Mouse (Mus musculus) heart, postnatal 0 days (tissue): Measurements from ENCODE around the gene Galc.

Experiments
- CTCF ChIP-seq: IDR thresholded peaks from 2 replicates; pipeline ENCODE4 v1.5.1; 2016; ENCODE audit warnings: antibody characterized with exemption, control low read depth, low read depth
- EP300 ChIP-seq: IDR thresholded peaks from 2 replicates; pipeline ENCODE4 v1.6.1; 2016; ENCODE audit warnings: antibody characterized with exemption, low read depth

- TF ChIP-seq CTCF (no peak), EP300 (no peak)
Measured at GRCm38 (mm10) chr12:98161901-98162300, 97.4 kb downstream of the Galc start.
